In genomic region chr6:24106157-24106556, GRCm38 (mm10) we compare ENCODE assay signal across 12 mouse cellular contexts.
A peak's percentile ranks its signal among the peaks of the same experiment; 100 is the strongest.
DNase-seq lines count a peak whose midpoint lies in the region; TF ChIP-seq lines count a peak whose summit lies in the region.
"Had no signal": no experiment of that assay in that cellular context is flagged by ENCODE, and none has a peak within 500 bp of the region (broad histone marks: within the 10 kb centered on the region; RNA-seq: fewer than 3 reads in every experiment).

No protein-coding gene starts in this region.

- H3K4me3 ChIP-seq in midbrain, embryonic 10.5 days = no peak overlapping the region
- H3K4me3 ChIP-seq: neural tube, embryonic 13.5 days had no signal

- H3K36me3 ChIP-seq in midbrain, embryonic 10.5 days = no peaks in the 10 kb centered on the region
- H3K36me3 ChIP-seq: G1E; neural tube, embryonic 13.5 days had no signal

- intact Hi-C loops in left cerebral cortex, postnatal 14 days (cut with DNase I) = loop anchor here (10.0 kb wide), 1 partner anchor 239 kb away; no protein-coding TSS in a partner anchor

- DNase-seq in R1 (ENCODE audit: low read depth, low spot score) (peak; percentile 55), MN1 (ENCODE audit: low spot score) (no peak)
- peak; percentile 49 for DNase-seq in brain, embryonic 14.5 days (ENCODE audit: low read depth)
- peak; percentile 4 for DNase-seq in embryo, embryonic 11 days
- no peak for DNase-seq in midbrain, embryonic 10.5 days (ENCODE audit: low spot score)
- DNase-seq in gastrocnemius, postnatal 25 days = no peak
- no peak for DNase-seq in left cerebral cortex, postnatal 14 days (ENCODE audit: low spot score in 2 of 2)
- DNase-seq: adrenal gland, postnatal 10 days; layer of hippocampus, adult 9-11 months; lung, postnatal 36 days had no signal

- H3K27me3 ChIP-seq in midbrain, embryonic 10.5 days (ENCODE audit: low read depth, poor library complexity, severe bottlenecking) = no peaks in the 10 kb centered on the region
- H3K27me3 ChIP-seq: neural tube, embryonic 13.5 days had no signal

- peak overlapping the region; percentile 39; the same call in 1 of the 2 replicates for H3K27ac ChIP-seq in midbrain, embryonic 10.5 days (replicated peaks)
- H3K27ac ChIP-seq: neural tube, embryonic 13.5 days had no signal

- 0 out of 2 replicates have a peak, but pooled peaks cover 7% of the 10 kb centered on the region for H3K9me3 ChIP-seq in midbrain, embryonic 10.5 days (replicated peaks)
- H3K9me3 ChIP-seq: G1E; neural tube, embryonic 13.5 days had no signal

- 29% methylated on average over 3 of the region's 3 CpGs for WGBS in midbrain, embryonic 10.5 days

- TF ChIP-seq POLR2A in brain, embryonic 14.5 days (IDR thresholded peaks at IDR 0.05; ENCODE audit: borderline replicate concordance, extremely low read depth, insufficient read depth, insufficient read length, poor library complexity, severe bottlenecking) = no peak

- no peak for TF ChIP-seq CTCF in brain, embryonic 14.5 days (IDR thresholded peaks at IDR 0.05; ENCODE audit: borderline replicate concordance, extremely low read depth, insufficient read depth, insufficient read length)

- H3K4me1 ChIP-seq in midbrain, embryonic 10.5 days = peaks cover 21% of the 10 kb centered on the region

Comparison
In these comparisons a context has a peak if more than half of its experiments do, and no peak if none do; other contexts are left out.
1. DNase-seq: peak in R1 (single experiment), brain, embryonic 14.5 days (single experiment) and embryo, embryonic 11 days (single experiment); none in midbrain, embryonic 10.5 days (single experiment), gastrocnemius, postnatal 25 days (single experiment), left cerebral cortex, postnatal 14 days (0 of 2) and MN1 (single experiment).